ENCODE assay signal across 22 mouse cellular contexts in the genomic region with DNA sequence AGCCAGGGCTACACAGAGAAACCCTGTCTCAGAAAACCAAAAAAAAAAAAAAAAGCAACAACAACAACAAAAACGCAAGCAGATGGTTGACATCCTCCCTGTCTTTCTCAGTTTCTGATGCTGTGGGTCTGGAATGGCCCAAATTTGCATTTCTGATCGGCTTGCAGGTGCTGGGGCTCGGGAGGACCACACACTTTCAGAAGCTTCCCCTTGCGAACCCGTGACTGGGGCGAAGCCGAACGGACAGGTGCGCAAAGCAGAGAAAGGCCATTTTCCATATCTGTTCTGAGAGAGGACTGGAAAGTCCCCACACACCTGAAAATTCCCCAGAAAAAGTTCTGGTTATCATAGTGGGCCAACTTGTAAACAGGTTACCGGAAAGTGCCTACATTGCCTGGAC. TPM values are rescaled to one million over a fixed set of nuclear protein-coding genes. Genes with fewer than 3 reads are reported as not detected.
DNase-seq lines count a peak whose midpoint lies in the region; ATAC-seq and TF ChIP-seq lines count a peak whose summit lies in the region.
"Had no signal": no experiment of that assay in that cellular context is flagged by ENCODE, and none has a peak within 500 bp of the region (broad histone marks: within the 10 kb centered on the region; RNA-seq: fewer than 3 reads in every experiment).

No protein-coding gene starts in this region.

- TF ChIP-seq CTCF in lung, postnatal 0 days (IDR thresholded peaks at IDR 0.05) = no peak
- TF ChIP-seq CTCF in thymus, adult 2 months (IDR thresholded peaks at IDR 0.05; ENCODE audit: borderline replicate concordance, control insufficient read depth, extremely low read depth, insufficient read depth, low read length, poor library complexity) = no peak

- no peak for TF ChIP-seq EP300 in lung, postnatal 0 days (IDR thresholded peaks at IDR 0.05)

- no peaks in the 10 kb centered on the region for H3K9me3 ChIP-seq in lung, postnatal 0 days (ENCODE audit: low read length)
- H3K9me3 ChIP-seq: heart, embryonic 15.5 days; hindbrain, embryonic 13.5 days had no signal

- no peak overlapping the region for H3K4me3 ChIP-seq in lung, postnatal 0 days (ENCODE audit: low read depth, low read length)
- no peak overlapping the region for H3K4me3 ChIP-seq in thymus, adult 2 months (ENCODE audit: control insufficient read depth, insufficient read depth, low read length)
- H3K4me3 ChIP-seq: embryonic facial prominence, embryonic 12.5 days; heart, adult 2 months; heart, embryonic 15.5 days; hindbrain, embryonic 13.5 days had no signal

- no peak overlapping the region for H3K27ac ChIP-seq in lung, postnatal 0 days (ENCODE audit: low read length)
- H3K27ac ChIP-seq in thymus, adult 2 months (ENCODE audit: control insufficient read depth, insufficient read depth, low read length) = no peak overlapping the region
- H3K27ac ChIP-seq: embryonic facial prominence, embryonic 12.5 days; heart, adult 2 months; heart, embryonic 15.5 days; hindbrain, embryonic 13.5 days; hindbrain, postnatal 0 days had no signal

- no peak overlapping the region for H3K9ac ChIP-seq in lung, postnatal 0 days (replicated peaks; ENCODE audit: low read depth)
- H3K9ac ChIP-seq: embryonic facial prominence, embryonic 12.5 days; heart, embryonic 15.5 days; hindbrain, embryonic 13.5 days had no signal

- H3K4me2 ChIP-seq in lung, postnatal 0 days (replicated peaks; ENCODE audit: low read depth, low read length) = no peak overlapping the region
- H3K4me2 ChIP-seq: embryonic facial prominence, embryonic 12.5 days; heart, embryonic 11.5 days; heart, embryonic 15.5 days; hindbrain, embryonic 13.5 days had no signal

- H3K36me3 ChIP-seq in lung, postnatal 0 days (ENCODE audit: insufficient read depth, low read length) = no peaks in the 10 kb centered on the region
- H3K36me3 ChIP-seq in thymus, adult 2 months (ENCODE audit: control insufficient read depth, insufficient read depth, low read length) = no peaks in the 10 kb centered on the region
- H3K36me3 ChIP-seq: embryonic facial prominence, embryonic 12.5 days; heart, embryonic 15.5 days; hindbrain, embryonic 13.5 days had no signal

- no peak for ATAC-seq in lung, postnatal 0 days
- ATAC-seq: forebrain, embryonic 16.5 days; hindbrain, postnatal 0 days; intestine, postnatal 0 days; Patski had no signal

- H3K4me1 ChIP-seq in lung, postnatal 0 days (ENCODE audit: insufficient read depth, low read depth, low read length) = no peaks in the 10 kb centered on the region
- no peaks in the 10 kb centered on the region for H3K4me1 ChIP-seq in thymus, adult 2 months (replicated peaks; ENCODE audit: control insufficient read depth, insufficient read depth, low read length)
- H3K4me1 ChIP-seq: embryonic facial prominence, embryonic 12.5 days; hindbrain, embryonic 13.5 days had no signal

- H3K27me3 ChIP-seq in lung, postnatal 0 days (replicated peaks; ENCODE audit: insufficient read depth, low read length) = no peaks in the 10 kb centered on the region
- H3K27me3 ChIP-seq in thymus, adult 2 months (ENCODE audit: control insufficient read depth, insufficient read depth, low read length) = no peaks in the 10 kb centered on the region
- H3K27me3 ChIP-seq: embryonic facial prominence, embryonic 12.5 days; heart, embryonic 15.5 days; hindbrain, embryonic 13.5 days; Patski had no signal

- TF ChIP-seq POLR2A in thymus, adult 2 months (IDR thresholded peaks at IDR 0.05; ENCODE audit: control insufficient read depth, extremely low read depth, insufficient read depth, low read length, poor library complexity) = no peak

- 91% methylated on average over 10 of the region's 10 CpGs for WGBS in lung, postnatal 0 days
- WGBS in thymus, adult 2 months = 86% methylated on average over 10 of the region's 10 CpGs

- DNase-seq in CD4-positive, CD25-positive, alpha-beta regulatory T cell, adult 2 months (ENCODE audit: low read depth, low spot score) = peak; percentile 43
- DNase-seq in ES-CJ7 (ENCODE audit: low read depth, low spot score) = peak; percentile 61
- DNase-seq in induced T-regulatory cell, adult 2 months (ENCODE audit: low read depth) = peak; percentile 74
- no peak for DNase-seq in lung, postnatal 0 days (ENCODE audit: low spot score)
- no peak for DNase-seq in thymus, adult 2 months
- no peak for DNase-seq in urinary bladder, adult 2 months (ENCODE audit: low spot score)
- DNase-seq in kidney, adult 18-20 months = no peak
- DNase-seq: adrenal gland, adult 8-10 months; adrenal gland, postnatal 36 days; cerebellum, adult 8-10 months; cerebellum, postnatal 14 days; gastrocnemius, postnatal 14 days; heart, adult 2 months; heart, postnatal 14 days had no signal

RNA-seq across cellular contexts. Expression of a gene that starts 13.2 kb away (rescaled TPM):
- 30.0 and 49.5 TPM in 2 replicates for polyA plus RNA-seq in lung, postnatal 0 days (2015; fragmentation: Nextera tagmentation; extraction: Ambion mirVana)
- 92.7 and 128 TPM in 2 replicates for polyA plus RNA-seq in thymus, adult 2 months (2012; rRNA removed)
- polyA plus RNA-seq in urinary bladder, adult 2 months (2012; rRNA removed) = 21.2 and 24.4 TPM in 2 replicates

Comparison
In these comparisons a context has a peak if more than half of its experiments do, and no peak if none do; other contexts are left out.
1. DNase-seq: peak in CD4-positive, CD25-positive, alpha-beta regulatory T cell, adult 2 months (single experiment), ES-CJ7 (single experiment) and induced T-regulatory cell, adult 2 months (single experiment); none in lung, postnatal 0 days (single experiment), thymus, adult 2 months (single experiment), urinary bladder, adult 2 months (single experiment) and kidney, adult 18-20 months (single experiment).